Mouse (Mus musculus) thymus, adult 2 months (tissue): ENCODE measurements around the gene Kat2b.

Experiments
- CTCF ChIP-seq: fragments of 200-500 bp; IDR thresholded peaks from 2 replicates; pipeline ENCODE4 v1.5.1; 2012; ENCODE audit warnings: mild to moderate bottlenecking, control low read depth, low read length, moderate library complexity, borderline replicate concordance; ENCODE audit not compliant: control insufficient read depth, poor library complexity, insufficient read depth; ENCODE audit errors: extremely low read depth
- POLR2A ChIP-seq: fragments of 200-500 bp; IDR thresholded peaks from 2 replicates; pipeline ENCODE4 v1.6.1; 2012; ENCODE audit warnings: mild to moderate bottlenecking, low read length, control low read depth, moderate library complexity; ENCODE audit not compliant: control insufficient read depth, poor library complexity, insufficient read depth; ENCODE audit errors: extremely low read depth

DNA sequence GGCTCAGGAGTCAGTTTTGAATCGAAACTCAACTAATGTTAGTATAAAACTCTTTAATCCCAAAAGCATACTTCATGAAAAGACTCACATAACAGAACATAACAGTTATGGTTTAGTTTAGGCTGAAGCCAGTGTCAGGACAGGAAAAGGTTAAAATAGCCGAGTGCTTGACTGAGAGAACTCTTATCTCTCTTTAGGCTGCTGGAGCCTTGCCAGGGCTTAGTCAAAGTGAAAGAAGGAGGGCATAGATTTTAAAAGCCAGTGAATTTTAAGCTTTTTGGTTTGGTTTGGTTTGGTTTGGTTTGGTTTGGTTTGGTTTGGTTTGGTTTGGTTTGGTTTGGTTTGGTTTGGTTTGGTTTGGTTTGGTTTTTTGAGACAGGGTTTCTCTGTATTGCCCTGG, 34.2 kb upstream of the Kat2b start:
- TF ChIP-seq CTCF (no peak), POLR2A (no peak)
